Mouse (Mus musculus): ENCODE data around the gene Kat6b.

GRCm38 (mm10) chr14:21501048-21501657 is 19.9 kb downstream of the Kat6b start:
- TF ChIP-seq POLR2A (IDR thresholded peaks at IDR 0.05; ENCODE audit: borderline replicate concordance, insufficient read depth, low read length) (no peak; the same call in 1 of the 2 replicates), CTCF (IDR thresholded peaks at IDR 0.05; ENCODE audit: borderline replicate concordance, insufficient read depth, low read depth, low read length) (no peak)
